Mouse (Mus musculus): ENCODE data around the gene Slc16a7.

The Slc16a7 gene

DNA sequence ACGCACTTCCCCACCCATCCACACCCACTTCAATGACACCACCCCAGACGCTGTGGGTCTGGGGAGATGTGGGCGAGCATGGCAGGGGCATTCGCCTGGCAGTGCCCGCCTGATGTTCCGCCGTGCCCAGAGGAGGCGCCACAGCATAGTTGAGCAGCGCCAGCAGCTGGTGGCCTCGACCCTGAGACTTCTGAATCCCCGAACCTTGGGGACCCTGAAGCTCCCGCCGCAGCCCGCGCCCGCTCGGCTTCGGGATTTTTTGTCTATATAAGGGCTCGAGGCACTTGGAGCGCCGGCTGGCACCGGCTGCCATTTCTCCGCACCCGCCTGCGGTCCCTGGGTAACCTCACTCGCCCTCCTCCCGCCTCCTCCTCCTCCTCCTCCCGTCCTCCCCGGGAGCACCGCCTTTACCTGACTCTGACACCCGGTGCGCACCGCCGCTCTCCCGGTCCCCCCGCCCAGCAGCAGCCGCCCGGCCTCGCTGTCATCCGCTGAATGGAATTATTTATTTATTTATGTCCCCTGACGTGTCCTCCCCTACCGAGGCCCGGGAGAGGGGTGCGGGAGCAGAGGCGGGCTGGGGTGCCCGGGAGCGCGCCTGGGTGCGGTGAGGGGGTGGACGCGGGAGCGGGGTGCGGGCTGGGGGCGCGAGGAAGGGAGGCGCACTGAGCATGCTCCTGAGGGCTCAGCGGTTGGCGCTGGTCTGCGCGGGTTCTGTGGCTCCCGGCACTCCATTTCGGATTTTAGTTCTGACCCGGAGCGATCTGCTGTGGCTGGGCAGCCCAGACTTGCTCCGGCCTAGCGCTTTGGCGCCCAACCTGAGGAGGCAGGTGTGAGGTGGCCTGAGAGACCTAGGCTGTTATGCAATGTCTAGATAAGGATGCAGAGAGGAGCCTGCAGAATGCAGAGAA is at the start of gene Slc16a7:
Gene Slc16a7 (minus strand): TSS at position 590 of the 911 bp plus-strand sequence.
- peak; percentile 83 to 89 for DNase-seq (ENCODE audit: low spot score in 2 of 2)

DNA sequence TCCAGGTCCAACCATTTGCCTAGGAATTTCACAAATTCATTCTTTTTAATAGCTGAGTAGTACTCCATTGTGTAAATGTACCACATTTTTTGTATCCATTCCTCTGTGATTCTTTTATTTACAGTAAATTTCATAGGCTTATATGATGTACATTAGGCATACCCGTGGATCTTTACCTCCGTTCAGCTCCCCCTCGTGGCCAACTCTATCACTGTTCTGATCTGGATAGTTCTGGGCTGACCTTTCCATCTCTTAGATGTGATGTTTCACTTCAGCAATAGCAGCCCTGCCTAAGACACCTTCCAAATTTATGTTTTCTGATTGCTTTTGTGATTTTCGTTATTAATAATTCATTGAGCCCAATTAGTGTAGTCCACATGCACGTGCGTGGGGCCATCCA is 29.5 kb upstream of the Slc16a7 start:
- DNase-seq (ENCODE audit: low spot score in 2 of 2): no peak

DNA sequence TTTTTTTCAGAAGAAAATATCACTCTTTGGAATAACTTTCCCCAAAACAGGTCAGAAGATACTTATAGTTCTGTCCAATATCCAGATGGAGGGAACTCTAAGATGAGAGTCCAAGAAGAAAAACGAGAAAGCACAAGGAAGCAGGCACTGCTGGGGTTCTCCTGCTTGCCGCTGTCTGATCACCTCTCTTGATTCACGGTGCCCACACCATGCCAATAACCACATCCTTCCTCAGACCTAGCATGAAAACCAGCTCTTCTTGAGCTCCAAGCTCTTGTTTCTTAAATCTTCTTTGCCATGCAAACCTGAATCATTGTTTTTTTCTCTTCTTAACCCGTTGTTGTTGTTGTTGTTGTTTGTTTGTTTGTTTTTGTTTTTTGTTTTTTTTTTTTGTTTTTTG is 10.5 kb upstream of the Slc16a7 start:
- DNase-seq (ENCODE audit: low spot score in 2 of 2): no peak

DNA sequence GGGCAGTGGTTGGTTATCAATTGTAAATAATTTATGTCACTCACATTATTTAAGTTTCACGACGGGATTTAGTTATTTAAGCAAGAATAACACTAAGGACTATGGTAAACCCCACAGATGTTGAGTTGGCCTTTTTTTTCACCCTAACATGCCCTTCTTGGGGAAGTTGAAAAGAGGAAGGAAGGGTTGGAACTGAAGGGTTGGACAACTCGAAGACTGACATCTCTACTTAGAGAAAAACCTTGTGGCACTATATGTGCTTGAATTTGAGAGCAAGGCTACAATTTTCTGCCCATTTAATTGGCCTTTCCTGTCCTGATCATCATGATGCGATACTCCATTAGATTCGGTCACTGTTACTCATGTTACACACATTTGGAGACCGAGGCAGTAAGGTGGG is 746 bp upstream of the Slc16a7 start:
- DNase-seq (ENCODE audit: low spot score in 2 of 2): no peak

DNA sequence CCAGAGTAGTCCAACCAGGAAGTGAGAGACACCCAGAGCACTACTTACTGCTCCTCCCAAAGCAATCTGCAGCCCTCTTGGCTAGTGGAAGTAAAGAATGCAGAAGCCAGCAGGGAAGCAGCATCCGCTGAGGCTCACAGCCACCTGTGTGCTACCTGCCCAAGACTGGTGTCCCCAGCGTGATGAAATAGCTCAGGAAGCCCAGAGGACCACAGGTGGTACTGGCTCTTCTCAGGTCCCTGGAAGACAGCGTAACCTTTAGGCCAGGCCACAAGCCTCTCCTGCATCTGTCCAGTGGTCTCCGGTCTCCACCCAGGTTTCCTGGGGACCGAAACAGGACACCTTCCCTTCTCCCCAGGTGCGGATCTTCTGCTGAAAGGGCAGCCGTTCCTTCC is 787 bp downstream of the Slc16a7 start:
- DNase-seq (ENCODE audit: low spot score in 2 of 2): peak; percentile 52 to 53

DNA sequence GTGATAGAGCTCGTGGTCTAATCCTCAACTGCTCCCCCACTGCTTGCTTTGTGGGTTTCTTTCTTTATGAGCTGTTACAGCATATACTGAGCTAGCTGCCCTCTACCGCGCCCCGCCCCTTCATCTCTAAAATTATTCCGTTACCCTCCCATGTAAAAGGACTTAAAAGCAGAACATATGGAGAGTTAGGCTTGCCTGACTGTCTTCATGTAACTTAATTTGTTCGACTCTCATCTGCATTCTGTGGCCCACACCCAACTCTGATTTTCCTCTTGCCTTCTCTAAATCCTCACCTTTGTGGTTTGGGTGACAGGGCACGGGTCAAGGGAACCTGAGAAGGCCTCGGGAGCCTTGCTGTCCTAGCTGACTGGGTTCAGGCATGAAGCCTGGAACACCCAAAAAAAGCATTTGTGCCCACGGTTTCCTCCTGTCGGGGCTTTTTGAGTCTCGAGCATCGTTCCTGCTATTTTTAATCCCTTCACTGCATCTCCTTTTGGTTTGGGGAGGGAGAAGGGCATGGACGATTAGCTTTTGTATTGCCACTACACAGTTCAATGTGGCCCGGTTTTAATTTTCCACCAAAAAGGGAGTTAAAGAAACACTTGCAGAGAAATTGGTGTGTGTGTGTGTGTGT is 1.4 kb downstream of the Slc16a7 start:
- DNase-seq (ENCODE audit: low spot score in 2 of 2): peak; percentile 52 to 67

DNA sequence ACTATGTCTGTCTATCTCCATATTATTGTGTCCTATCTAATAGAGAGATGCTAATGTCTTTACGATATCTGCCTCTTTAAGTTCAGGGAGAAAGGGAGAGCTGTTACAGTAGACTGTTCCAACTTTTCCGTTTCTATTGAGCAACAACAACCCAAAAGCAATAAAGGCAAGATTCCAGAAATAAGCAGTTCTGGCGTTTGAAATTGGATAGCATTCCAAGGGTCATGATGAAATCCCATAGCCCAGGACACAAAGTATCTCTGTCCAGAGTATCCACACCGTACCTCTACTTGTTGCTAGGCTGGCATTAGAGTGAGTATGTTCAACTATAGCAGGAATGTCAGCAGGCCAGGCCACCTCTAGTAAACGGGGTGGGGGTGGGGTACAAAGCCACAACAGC is 13.7 kb downstream of the Slc16a7 start:
- DNase-seq (ENCODE audit: low spot score in 2 of 2): no peak

DNA sequence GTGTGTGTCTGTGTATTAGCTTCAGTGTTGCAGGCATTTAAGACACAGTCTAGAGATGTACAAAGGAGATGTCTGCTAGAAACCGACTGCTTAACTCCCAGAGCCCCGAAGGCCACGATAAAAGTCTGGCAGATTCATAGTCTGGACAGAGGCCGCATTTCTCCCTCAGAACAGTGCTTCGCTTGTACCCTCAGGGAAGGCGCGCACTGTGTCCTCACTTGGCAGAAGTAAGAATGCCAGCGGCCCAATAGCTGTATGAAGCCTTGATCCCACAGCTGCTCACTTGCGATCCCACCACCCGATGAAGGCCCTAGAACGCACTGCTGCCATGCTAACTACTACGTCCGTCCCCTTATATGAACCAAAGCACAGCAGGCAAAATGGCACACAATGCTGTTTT is 16.6 kb downstream of the Slc16a7 start:
- no peak for DNase-seq (ENCODE audit: low spot score in 2 of 2)

DNA sequence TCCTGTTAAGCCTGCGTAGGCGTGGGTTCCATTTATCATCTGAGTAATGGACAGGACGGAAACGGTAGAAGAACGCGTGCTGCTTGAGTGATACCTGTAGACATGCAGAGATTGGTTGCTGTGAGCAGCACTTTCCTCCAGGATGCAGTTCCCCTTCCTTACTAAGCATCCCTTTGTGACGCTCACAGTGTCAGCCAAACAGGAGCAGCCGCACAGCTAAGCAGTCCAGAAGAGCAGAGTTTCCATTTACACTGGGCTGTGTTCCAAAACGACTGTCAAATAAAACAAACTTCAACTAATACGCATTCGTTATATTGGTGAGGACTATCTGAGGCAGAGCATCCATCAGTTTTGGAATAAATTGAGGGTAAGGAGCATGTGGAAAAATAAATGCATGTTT is 17.8 kb downstream of the Slc16a7 start:
- DNase-seq (ENCODE audit: low spot score in 2 of 2): no peak

DNA sequence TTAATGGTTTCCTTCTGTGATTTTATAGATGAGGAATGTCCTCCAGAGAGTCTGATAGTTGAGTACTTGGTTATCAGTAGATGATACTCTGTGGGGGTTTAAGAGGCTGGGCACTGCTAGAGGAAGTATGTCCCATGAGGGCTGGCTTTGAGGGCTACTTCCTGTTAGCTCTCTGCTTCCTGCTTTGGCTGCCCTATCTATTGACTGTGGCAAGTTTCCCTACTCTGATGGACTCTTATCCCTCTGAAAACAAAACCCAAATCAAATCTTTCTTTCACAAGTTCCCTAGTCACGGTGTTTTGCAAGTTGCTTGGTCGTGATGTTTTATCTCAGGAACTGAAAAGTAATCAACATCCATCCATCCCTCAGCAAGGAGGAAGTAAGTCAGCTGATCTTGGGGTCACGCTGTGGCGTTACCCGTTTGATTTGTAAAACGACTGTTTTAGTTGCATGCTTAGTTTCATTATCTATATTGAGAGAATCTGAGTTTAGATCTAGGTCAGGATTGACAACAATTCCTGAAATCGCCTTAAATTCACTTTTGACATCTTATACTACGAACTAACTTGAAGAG is 19.1 kb downstream of the Slc16a7 start:
- DNase-seq (ENCODE audit: low spot score in 2 of 2): no peak

DNA sequence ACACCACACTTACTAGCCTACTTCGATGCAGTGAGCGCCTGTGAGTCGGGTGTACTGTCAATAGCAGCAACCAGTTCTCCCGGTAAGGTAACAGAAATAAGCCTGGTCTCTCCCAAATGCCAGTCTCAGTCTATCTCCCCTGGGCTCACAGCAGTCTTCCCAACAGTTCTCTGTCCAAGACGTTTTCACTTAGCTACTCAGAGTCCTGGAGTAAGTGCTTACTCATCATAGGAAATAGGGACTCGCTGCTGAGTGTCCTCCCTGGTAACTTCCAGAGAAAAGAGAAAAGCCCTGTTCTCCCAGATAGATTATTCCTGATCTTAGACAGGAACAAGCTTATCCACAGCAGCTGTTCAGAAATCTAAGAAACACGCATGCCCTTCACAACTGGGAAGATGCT is 30.8 kb downstream of the Slc16a7 start:
- no peak for DNase-seq (ENCODE audit: low spot score in 2 of 2)

DNA sequence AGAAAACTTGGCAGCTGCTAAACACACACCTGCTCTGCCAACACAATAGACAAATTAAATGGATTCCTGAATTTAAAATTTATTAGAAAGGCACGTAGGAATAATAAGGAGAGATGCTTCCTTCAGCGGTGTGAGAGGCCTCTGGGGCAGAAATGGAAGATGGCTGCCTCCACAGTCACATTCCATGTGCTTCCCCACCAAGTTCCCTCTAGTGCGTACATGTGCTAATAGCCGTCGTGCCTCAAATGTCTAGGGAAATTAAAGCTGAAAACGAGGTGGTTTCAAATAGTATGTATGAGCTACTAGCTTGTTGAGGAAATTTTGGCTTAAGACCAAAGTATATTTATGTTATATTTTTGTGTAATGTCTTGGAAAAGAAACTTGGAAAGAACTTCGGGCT is 36.5 kb downstream of the Slc16a7 start:
- DNase-seq (ENCODE audit: low spot score in 2 of 2): no peak

DNA sequence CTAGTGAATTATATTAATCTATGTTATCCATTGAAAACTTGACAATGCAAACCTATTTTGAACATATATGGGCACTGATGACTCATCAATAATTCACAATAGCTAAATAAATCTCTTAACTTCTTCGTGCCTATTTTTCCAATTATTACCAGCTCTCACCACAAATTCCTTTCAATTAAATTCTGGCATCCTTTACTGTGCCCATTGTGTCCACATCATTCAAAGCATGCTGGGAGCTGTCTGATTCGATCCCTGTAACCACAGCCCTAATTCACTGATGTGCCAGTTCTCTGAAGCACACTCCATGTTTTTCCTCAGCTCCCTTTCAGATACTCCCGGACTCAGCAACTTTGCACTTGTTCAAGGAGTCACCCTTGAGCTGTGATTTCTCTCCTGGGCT is 41.1 kb downstream of the Slc16a7 start:
- DNase-seq (ENCODE audit: low spot score in 2 of 2): no peak

DNA sequence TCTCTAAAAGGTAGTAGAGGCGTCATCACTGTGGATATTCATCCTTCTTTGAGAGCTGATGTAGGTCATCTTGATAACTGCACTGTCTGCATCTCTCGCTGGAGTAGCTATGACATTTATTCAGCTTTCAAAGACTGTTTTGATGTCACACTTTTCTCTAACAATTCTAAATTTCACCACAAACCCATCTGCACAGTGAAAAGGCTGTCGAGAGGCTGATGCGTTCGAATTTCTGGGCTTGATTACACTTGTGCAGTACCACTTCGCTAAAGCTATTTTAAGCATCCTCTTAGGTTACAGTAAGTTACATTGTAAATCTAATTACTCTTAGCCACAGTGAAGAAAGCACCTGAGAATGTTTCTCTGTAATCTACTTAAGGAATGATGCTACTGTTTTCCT is 42.1 kb downstream of the Slc16a7 start:
- DNase-seq (ENCODE audit: low spot score in 2 of 2): no peak

DNA sequence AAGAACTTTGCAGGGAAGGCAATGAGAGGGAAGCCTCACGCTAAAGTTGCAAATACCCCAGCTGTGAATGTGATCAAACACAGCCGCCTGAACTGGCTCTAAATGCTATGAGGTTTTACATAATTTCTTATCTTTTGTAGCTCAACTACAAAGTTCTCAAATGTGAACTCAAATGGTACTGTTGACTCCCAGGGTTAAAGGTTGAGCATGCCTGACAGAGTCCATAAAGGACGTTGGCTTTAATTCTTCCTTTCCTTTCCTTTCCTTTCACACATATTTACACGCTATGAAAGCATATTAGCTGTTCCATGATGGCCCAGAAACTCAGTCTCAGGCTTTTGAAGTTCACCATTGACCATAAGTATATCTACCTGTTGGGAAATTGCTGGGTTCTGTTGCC is 42.9 kb downstream of the Slc16a7 start:
- DNase-seq (ENCODE audit: low spot score in 2 of 2): no peak

DNA sequence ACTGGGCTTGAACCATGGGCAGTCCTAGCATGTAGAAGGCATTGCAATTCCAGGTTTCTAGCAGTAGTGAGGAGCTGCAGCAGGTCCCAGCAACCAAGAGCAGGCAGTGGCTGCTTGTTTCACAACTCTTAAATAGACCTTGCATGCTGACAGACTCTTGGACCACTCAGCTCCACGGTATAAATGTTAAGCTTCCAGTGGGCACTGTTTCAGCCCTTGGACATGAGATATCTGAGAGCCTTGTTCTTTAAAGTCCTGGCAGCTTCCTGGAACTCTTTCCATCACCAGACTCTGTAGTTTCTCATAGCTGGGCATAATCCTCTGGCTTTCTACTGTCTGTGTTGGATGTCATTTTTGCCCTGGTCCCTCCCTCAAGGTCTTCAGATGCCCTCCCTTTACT is 43.7 kb downstream of the Slc16a7 start:
- no peak for DNase-seq (ENCODE audit: low spot score in 2 of 2)

DNA sequence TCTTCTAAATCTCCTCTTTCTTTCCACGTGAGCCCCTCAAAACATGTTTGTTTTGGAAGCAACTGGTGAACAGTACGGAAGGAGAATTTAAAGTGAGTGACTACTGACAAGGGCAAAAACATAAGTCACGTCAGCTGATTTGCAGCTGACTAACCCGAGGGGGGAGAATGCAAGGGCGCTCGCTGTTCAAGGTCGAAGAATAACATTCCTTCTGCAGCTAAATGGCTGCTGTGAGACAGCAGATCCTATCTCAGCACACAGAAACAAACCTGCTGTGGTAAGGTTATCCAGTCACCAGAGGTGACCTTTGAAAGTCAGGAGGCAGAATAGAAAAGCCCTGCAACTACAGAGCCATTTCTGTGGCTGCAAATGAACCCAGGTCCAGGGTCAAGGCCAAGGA is 47.1 kb downstream of the Slc16a7 start:
- no peak for DNase-seq (ENCODE audit: low spot score in 2 of 2)

DNA sequence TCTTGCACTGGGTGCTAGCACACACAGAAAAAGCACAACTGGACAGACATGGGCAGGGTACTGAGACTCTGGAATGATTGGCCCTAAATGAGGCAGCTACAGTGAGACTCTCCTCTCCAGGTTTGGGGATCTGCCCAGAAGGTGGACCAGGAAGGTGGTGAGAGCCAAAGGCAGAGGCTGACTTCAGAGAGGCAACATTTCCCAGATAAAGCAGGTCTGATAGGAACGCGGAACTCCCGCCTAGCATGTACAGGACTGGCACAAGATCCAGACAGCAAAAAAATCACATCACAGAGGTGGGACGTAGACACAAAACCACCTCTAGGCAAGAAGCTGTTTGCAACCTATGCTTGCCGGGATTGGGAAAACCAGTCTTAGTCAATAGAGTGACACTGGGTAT is 55.5 kb downstream of the Slc16a7 start:
- DNase-seq (ENCODE audit: low spot score in 2 of 2): no peak

DNA sequence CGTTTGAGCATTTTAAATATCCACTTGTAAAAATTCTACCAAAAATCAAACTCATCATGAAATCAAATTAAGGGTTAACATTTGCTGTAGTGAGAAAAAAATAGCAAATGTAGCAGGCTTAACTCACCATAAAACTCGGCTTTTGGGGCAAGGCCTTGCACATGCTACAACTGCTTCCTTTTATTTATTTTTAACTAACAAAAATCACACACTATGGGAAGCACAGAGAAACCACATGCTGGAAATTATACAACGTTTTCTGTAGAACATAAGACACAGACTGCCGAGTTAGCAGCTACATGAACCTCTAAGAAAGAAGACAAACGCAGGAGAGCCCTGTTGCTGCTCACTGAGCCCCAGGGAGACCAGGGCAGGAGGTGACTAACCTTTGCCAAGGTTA is 57.9 kb downstream of the Slc16a7 start:
- no peak for DNase-seq (ENCODE audit: low spot score in 2 of 2)

DNA sequence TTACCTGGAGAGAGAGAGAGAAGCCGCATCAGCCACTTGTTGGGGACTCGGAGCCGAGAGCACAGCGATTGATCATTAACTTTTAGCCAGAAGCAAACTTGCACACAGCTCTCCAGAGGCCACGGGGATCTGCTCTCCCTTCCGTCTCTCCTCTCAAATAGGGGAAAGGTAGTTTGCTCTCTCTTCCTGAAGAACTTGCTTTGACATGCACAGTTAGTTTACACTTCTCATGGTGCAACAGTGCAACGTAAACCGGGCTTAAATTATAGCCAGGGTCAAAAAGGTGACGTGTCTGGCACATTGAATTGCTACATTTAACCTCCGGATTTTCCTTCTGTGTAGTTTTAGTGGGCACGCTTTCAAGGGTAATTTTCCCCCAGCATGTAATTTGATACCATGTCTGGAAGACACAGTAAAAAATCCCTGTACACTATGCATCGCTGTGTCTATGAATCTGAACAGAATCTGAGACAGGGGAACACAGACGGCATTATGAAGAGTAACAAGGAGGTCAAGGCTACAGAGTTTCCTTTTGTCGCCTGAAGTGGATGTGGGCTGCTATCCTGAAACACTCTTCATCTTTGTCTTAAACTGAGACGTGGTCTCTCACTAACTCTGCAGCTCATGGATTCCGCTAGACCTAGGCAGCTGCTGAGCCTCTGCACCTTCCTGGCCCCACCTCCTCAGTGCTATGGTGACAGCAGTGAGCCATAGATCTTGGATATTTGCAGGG is 60.8 kb downstream of the Slc16a7 start:
- no peak for DNase-seq (ENCODE audit: low spot score in 2 of 2)

DNA sequence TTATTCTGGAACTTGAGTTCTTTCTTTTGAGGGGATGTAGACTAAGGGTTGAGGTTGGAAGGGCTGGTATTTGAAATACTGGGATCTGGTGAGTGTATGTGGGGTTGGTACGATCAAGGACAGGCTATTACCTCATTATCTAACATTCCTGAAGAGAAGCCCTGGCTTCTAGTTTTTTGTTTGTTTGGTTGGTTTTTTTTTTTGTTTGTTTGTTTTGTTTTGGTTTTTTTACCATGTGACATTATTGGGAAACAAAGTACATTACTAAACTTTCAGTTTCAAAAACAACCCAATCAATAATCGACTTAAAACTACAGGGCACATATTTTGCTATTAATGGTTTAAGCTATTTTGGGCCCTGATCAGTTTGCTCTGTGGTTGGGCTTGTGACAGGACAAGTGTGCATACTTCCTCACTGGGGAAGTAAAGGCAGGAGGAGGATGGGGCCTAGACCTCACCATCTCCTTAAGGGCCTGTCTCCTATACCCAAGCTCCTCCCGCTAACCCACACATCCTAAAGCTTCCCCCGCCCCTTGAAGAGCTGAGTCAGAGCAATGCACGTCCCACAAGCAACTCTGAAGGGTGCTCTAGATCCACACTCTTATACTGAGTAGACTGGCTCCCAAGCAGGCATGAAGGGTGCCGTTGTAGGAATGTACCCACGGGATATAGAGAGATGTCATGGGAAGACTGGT is 64.2 kb downstream of the Slc16a7 start:
- no peak for DNase-seq (ENCODE audit: low spot score in 2 of 2)
